Mouse (Mus musculus): Measurements from ENCODE around the gene Gm28845. TPM values are rescaled to one million over a fixed set of nuclear protein-coding genes. Genes with fewer than 3 reads are reported as not detected.

The Gm28845 gene
- not detected in 2 replicates for polyA plus RNA-seq (2014; fragmentation: Nextera tagmentation; extraction: Ambion mirVana)

DNA sequence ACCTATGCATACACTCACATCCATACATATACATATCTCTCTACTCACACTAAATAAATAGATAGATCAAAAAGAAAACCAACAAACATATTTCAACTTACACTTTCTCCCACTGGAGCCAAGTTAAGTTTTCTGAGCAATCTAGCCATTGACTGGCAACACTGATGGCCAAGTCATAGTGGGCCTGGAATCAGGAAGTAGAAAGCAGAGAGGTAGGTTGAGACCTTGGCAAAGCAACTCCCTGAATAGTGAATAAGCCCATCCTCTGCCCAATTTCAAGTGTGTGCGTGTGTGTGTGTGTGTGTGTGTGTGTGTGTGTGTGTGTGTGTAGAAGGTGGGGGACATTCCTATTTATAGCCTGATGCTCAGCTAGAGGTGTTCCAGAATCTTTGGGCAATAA lies at the start of gene Gm28845:
TSS of gene Gm28845 (minus strand) at position 121 of the 400 bp plus-strand sequence.
- Histone ChIP-seq H3K4me2 (ENCODE audit: low read depth, low read length) (no peak within 1 kb of the TSS), H3K9me3 (replicated peaks; ENCODE audit: control insufficient read depth, low read length) (no peaks in the 10 kb centered on the region), H3K4me3 (ENCODE audit: low read depth, low read length) (no peak within 1 kb of the TSS), H3K27me3 (ENCODE audit: control insufficient read depth, insufficient read depth, low read length) (no peaks in the 10 kb centered on the region), H3K36me3 (replicated peaks; ENCODE audit: control insufficient read depth, insufficient read depth, low read depth, low read length) (no peaks in the 10 kb centered on the region), H3K9ac (replicated peaks; ENCODE audit: low read length) (no peak within 1 kb of the TSS), H3K4me1 (ENCODE audit: control insufficient read depth, insufficient read depth, low read length) (no peaks in the 10 kb centered on the region), H3K27ac (replicated peaks; ENCODE audit: low read depth, low read length) (no peak within 1 kb of the TSS)
- no peak for ATAC-seq (replicated peaks; ENCODE audit: insufficient number of reproducible peaks, low FRiP score, low TSS enrichment, low read depth)
- 74% methylated on average over 1 of the region's 1 CpGs for WGBS
- no peak for DNase-seq (ENCODE audit: low spot score)

DNA sequence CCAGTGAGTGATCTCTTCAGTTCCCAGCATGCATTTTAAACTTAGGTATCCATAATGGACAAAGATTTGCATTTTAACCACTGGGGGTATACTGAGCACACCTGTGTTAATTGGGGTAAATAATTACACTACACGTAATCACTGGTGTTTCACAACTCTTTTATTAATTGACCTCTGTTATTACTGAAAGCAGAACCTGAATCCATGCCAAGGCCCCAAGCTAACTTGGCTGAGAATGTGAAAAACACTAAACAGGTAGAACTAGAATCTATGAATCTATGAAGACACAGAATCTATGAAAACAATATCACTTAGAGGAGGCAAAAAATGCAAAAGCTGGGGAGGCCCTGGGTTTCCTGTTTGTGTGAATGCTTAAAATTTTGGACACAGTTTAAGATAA lies 48.1 kb upstream of the Gm28845 start:
- H3K4me3 ChIP-seq (ENCODE audit: low read depth, low read length), result no peak overlapping the region
- WGBS, result 97% methylated on average over 1 of the region's 1 CpGs
- no peak overlapping the region for H3K4me2 ChIP-seq (ENCODE audit: low read depth, low read length)
- DNase-seq (ENCODE audit: low spot score) (no peak), ATAC-seq (replicated peaks; ENCODE audit: insufficient number of reproducible peaks, low FRiP score, low TSS enrichment, low read depth) (no peak)
- no peaks in the 10 kb centered on the region for H3K27me3 ChIP-seq (ENCODE audit: control insufficient read depth, insufficient read depth, low read length)
- H3K36me3 ChIP-seq (replicated peaks; ENCODE audit: control insufficient read depth, insufficient read depth, low read depth, low read length), result peaks cover 4% of the 10 kb centered on the region
- H3K9me3 ChIP-seq (replicated peaks; ENCODE audit: control insufficient read depth, low read length), result no peaks in the 10 kb centered on the region
- no peaks in the 10 kb centered on the region for H3K4me1 ChIP-seq (ENCODE audit: control insufficient read depth, insufficient read depth, low read length)
- H3K27ac ChIP-seq (replicated peaks; ENCODE audit: low read depth, low read length), result no peak overlapping the region
- H3K9ac ChIP-seq (replicated peaks; ENCODE audit: low read length), result no peak overlapping the region

DNA sequence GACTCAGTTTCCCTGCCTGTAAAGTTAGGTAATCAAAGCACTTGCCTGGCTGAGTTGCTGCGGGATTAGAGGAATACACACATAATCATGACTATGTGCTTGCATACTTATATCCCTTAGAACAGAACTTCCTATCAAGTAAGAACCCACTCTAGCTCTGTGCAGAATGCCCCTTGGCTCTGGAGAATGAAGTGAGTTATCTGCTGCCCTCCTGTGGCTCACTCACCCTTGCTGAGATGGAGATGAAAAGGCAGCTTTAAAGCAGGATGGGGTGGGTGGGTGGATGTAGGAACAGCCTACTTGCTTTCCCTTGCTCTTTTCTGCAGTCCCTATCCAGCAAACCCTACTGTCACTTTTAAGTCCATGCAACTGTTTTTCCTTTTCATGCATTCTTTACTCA lies 42.9 kb upstream of the Gm28845 start:
- 78% methylated on average over 1 of the region's 1 CpGs for WGBS
- H3K4me1 ChIP-seq (ENCODE audit: control insufficient read depth, insufficient read depth, low read length), result no peaks in the 10 kb centered on the region
- H3K4me2 ChIP-seq (ENCODE audit: low read depth, low read length), result no peak overlapping the region
- ATAC-seq (replicated peaks; ENCODE audit: insufficient number of reproducible peaks, low FRiP score, low TSS enrichment, low read depth) (no peak), DNase-seq (ENCODE audit: low spot score) (no peak)
- H3K9me3 ChIP-seq (replicated peaks; ENCODE audit: control insufficient read depth, low read length), result no peaks in the 10 kb centered on the region
- H3K27me3 ChIP-seq (ENCODE audit: control insufficient read depth, insufficient read depth, low read length), result no peaks in the 10 kb centered on the region
- no peak overlapping the region for H3K9ac ChIP-seq (replicated peaks; ENCODE audit: low read length)
- peaks cover 19% of the 10 kb centered on the region for H3K36me3 ChIP-seq (replicated peaks; ENCODE audit: control insufficient read depth, insufficient read depth, low read depth, low read length)
- H3K4me3 ChIP-seq (ENCODE audit: low read depth, low read length), result no peak overlapping the region
- no peak overlapping the region for H3K27ac ChIP-seq (replicated peaks; ENCODE audit: low read depth, low read length)

DNA sequence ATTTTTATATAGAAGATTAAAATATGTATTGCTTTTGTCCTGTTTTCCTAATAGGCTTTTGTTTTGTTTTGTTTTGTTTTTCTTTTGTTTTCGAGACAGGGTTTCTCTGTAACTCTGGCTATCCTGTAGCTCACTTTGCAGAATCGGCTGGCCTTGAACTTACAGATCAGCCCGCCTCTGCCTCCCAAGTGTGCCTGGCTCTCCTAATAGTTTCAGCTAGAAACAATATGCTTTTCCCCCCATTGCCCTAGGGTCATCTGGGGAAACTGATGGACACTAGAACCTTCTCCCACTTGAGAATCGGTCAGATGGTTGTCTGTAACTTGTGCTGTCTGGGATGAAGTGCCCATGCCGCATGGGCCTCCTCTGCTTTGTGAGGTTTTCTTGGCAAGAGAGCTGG lies 36.8 kb upstream of the Gm28845 start:
- Histone ChIP-seq H3K4me2 (ENCODE audit: low read depth, low read length) (no peak overlapping the region), H3K9me3 (replicated peaks; ENCODE audit: control insufficient read depth, low read length) (no peaks in the 10 kb centered on the region), H3K36me3 (replicated peaks; ENCODE audit: control insufficient read depth, insufficient read depth, low read depth, low read length) (peaks cover 7% of the 10 kb centered on the region), H3K4me3 (ENCODE audit: low read depth, low read length) (no peak overlapping the region), H3K4me1 (ENCODE audit: control insufficient read depth, insufficient read depth, low read length) (no peaks in the 10 kb centered on the region), H3K27ac (replicated peaks; ENCODE audit: low read depth, low read length) (no peak overlapping the region), H3K27me3 (ENCODE audit: control insufficient read depth, insufficient read depth, low read length) (no peaks in the 10 kb centered on the region), H3K9ac (replicated peaks; ENCODE audit: low read length) (no peak overlapping the region)
- no peak for DNase-seq (ENCODE audit: low spot score)
- WGBS, result 89% methylated on average over 5 of the region's 5 CpGs
- ATAC-seq (replicated peaks; ENCODE audit: insufficient number of reproducible peaks, low FRiP score, low TSS enrichment, low read depth), result no peak

DNA sequence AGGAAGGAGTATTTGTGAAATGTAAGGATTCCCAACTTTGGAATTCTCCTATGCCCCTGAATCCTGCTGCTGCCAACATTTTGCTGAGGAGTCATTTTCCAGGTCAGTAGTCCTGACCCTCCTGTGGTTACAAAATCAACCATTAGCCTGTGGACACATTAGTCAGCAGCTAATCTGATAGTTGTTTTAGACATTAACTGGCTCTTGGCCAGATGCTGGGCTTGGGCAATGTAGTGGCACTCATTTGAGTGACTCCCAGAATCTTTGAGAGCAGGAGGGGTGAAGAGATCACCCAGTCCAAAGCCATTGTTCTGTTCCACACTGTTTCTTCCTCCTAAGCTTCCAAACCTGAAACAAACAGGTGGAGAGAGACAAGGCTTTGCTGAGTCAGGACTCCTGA lies 35.5 kb upstream of the Gm28845 start:
- Histone ChIP-seq H3K9me3 (replicated peaks; ENCODE audit: control insufficient read depth, low read length) (no peaks in the 10 kb centered on the region), H3K4me2 (ENCODE audit: low read depth, low read length) (no peak overlapping the region), H3K27me3 (ENCODE audit: control insufficient read depth, insufficient read depth, low read length) (no peaks in the 10 kb centered on the region), H3K4me1 (ENCODE audit: control insufficient read depth, insufficient read depth, low read length) (no peaks in the 10 kb centered on the region), H3K4me3 (ENCODE audit: low read depth, low read length) (no peak overlapping the region), H3K9ac (replicated peaks; ENCODE audit: low read length) (no peak overlapping the region), H3K36me3 (replicated peaks; ENCODE audit: control insufficient read depth, insufficient read depth, low read depth, low read length) (peaks cover 3% of the 10 kb centered on the region), H3K27ac (replicated peaks; ENCODE audit: low read depth, low read length) (no peak overlapping the region)
- ATAC-seq (replicated peaks; ENCODE audit: insufficient number of reproducible peaks, low FRiP score, low TSS enrichment, low read depth) (no peak), DNase-seq (ENCODE audit: low spot score) (no peak)

DNA sequence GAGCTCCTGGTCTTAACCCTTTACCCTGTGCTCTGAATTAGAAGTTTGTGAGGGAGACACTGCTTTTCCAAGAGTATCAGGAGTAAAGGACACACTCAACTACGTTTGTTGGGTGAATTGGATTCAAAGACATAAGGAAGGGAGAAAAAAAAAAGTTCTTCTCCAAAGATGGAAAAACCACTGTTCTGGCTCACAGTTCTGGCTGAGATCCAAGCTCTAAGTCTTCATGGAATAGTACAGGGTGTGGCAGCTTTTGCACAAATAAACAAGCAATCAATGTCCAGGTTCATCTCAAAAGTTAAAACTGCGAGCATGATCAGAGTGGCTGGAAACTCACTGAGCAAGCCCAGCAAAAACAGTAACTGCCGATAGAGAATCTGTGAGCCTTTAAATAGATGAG lies 28.6 kb upstream of the Gm28845 start:
- Histone ChIP-seq H3K36me3 (replicated peaks; ENCODE audit: control insufficient read depth, insufficient read depth, low read depth, low read length) (no peaks in the 10 kb centered on the region), H3K4me2 (ENCODE audit: low read depth, low read length) (no peak overlapping the region), H3K27ac (replicated peaks; ENCODE audit: low read depth, low read length) (no peak overlapping the region), H3K27me3 (ENCODE audit: control insufficient read depth, insufficient read depth, low read length) (no peaks in the 10 kb centered on the region), H3K9me3 (replicated peaks; ENCODE audit: control insufficient read depth, low read length) (no peaks in the 10 kb centered on the region), H3K4me3 (ENCODE audit: low read depth, low read length) (no peak overlapping the region), H3K4me1 (ENCODE audit: control insufficient read depth, insufficient read depth, low read length) (no peaks in the 10 kb centered on the region), H3K9ac (replicated peaks; ENCODE audit: low read length) (no peak overlapping the region)
- DNase-seq (ENCODE audit: low spot score) (no peak), ATAC-seq (replicated peaks; ENCODE audit: insufficient number of reproducible peaks, low FRiP score, low TSS enrichment, low read depth) (no peak)
- whole genome bisulfite sequencing, result 74% methylated on average over 3 of the region's 3 CpGs

DNA sequence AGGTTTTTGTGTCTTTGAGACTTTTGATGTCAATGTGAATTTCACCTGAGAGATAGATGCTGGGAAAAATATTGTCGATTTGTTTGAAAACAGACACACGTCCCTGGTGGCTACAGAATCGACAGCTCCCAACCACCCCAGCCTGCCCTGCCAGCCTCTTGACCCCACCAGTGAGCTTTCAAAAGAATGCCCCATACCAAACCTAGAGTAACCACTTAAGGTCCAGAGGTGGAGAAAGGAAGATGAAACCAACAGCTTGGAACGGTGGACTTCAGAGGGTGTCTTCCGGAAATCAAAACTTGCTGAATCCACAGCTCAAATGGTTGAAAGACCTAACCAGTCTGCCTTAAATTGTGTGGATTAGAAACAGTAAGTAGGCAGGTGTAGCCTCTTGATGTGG lies 28.0 kb upstream of the Gm28845 start:
- Histone ChIP-seq H3K4me1 (ENCODE audit: control insufficient read depth, insufficient read depth, low read length) (no peaks in the 10 kb centered on the region), H3K27me3 (ENCODE audit: control insufficient read depth, insufficient read depth, low read length) (no peaks in the 10 kb centered on the region), H3K4me2 (ENCODE audit: low read depth, low read length) (no peak overlapping the region), H3K4me3 (ENCODE audit: low read depth, low read length) (no peak overlapping the region), H3K36me3 (replicated peaks; ENCODE audit: control insufficient read depth, insufficient read depth, low read depth, low read length) (no peaks in the 10 kb centered on the region), H3K27ac (replicated peaks; ENCODE audit: low read depth, low read length) (no peak overlapping the region), H3K9me3 (replicated peaks; ENCODE audit: control insufficient read depth, low read length) (no peaks in the 10 kb centered on the region), H3K9ac (replicated peaks; ENCODE audit: low read length) (no peak overlapping the region)
- WGBS, result 87% methylated on average over 5 of the region's 5 CpGs
- DNase-seq (ENCODE audit: low spot score) (no peak), ATAC-seq (replicated peaks; ENCODE audit: insufficient number of reproducible peaks, low FRiP score, low TSS enrichment, low read depth) (no peak)

DNA sequence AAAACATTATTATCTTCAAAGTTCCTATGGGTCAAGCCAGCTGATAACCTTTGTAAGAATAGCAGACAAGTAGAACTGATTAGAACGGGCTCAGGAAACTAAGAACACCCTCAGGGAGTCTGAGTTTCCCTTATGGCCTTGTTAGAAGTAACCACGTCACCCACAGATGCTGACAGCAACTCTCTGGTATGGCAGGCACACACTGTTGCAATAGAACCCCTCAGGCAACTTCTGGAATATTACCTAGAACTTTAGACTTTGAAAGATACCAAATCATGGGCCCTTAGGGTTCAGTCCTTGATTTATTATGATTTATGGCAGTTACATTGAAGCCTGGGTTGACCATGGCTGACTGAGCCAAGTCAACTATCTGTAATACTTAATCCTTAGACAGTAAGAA lies 27.2 kb upstream of the Gm28845 start:
- ATAC-seq (replicated peaks; ENCODE audit: insufficient number of reproducible peaks, low FRiP score, low TSS enrichment, low read depth) (no peak), DNase-seq (ENCODE audit: low spot score) (no peak)
- H3K27me3 ChIP-seq (ENCODE audit: control insufficient read depth, insufficient read depth, low read length), result no peaks in the 10 kb centered on the region
- no peak overlapping the region for H3K9ac ChIP-seq (replicated peaks; ENCODE audit: low read length)
- H3K4me2 ChIP-seq (ENCODE audit: low read depth, low read length), result no peak overlapping the region
- H3K36me3 ChIP-seq (replicated peaks; ENCODE audit: control insufficient read depth, insufficient read depth, low read depth, low read length), result no peaks in the 10 kb centered on the region
- WGBS, result 42% methylated on average over 2 of the region's 2 CpGs
- H3K4me1 ChIP-seq (ENCODE audit: control insufficient read depth, insufficient read depth, low read length), result no peaks in the 10 kb centered on the region
- H3K9me3 ChIP-seq (replicated peaks; ENCODE audit: control insufficient read depth, low read length), result no peaks in the 10 kb centered on the region
- H3K4me3 ChIP-seq (ENCODE audit: low read depth, low read length), result no peak overlapping the region
- H3K27ac ChIP-seq (replicated peaks; ENCODE audit: low read depth, low read length), result no peak overlapping the region

All from embryonic facial prominence, embryonic 11.5 days (tissue).